Mouse (Mus musculus): ENCODE data around the gene Olfr91. TPM values are rescaled to one million over a fixed set of nuclear protein-coding genes. Genes with fewer than 3 reads are reported as not detected.

Olfr91 gene
- polyA plus RNA-seq, 1 experiment from 2014 or later: not detected

Other genes with a start within 250 kb of the Olfr91 start
- 1.2 and 1.4 TPM in 2 replicates for gene Trim15, start 231.1 kb downstream of the Olfr91 start, polyA plus RNA-seq (2015; fragmentation: Nextera tagmentation; extraction: Ambion mirVana)
- gene Trim10, start 228.7 kb downstream of the Olfr91 start, polyA plus RNA-seq (2015; fragmentation: Nextera tagmentation; extraction: Ambion mirVana): 9.3 and 25.4 TPM in 2 replicates
- gene Trim40, start 208.2 kb downstream of the Olfr91 start, polyA plus RNA-seq (2015; fragmentation: Nextera tagmentation; extraction: Ambion mirVana): 0.06 and 0.08 TPM in 2 replicates
- gene Trim31, start 200.2 kb downstream of the Olfr91 start, polyA plus RNA-seq (2015; fragmentation: Nextera tagmentation; extraction: Ambion mirVana): 9.3 and 11.8 TPM in 2 replicates
- gene Rnf39, start 155.4 kb downstream of the Olfr91 start, polyA plus RNA-seq (2015; fragmentation: Nextera tagmentation; extraction: Ambion mirVana): 0.88 and 2.4 TPM in 2 replicates
- 102 and 116 TPM in 2 replicates for gene Ppp1r11, start 146.5 kb downstream of the Olfr91 start, polyA plus RNA-seq (2015; fragmentation: Nextera tagmentation; extraction: Ambion mirVana)
- gene Znrd1, start 139.7 kb downstream of the Olfr91 start, polyA plus RNA-seq (2015; fragmentation: Nextera tagmentation; extraction: Ambion mirVana): 75.9 and 77.4 TPM in 2 replicates
- gene Znrd1as, start 139.7 kb downstream of the Olfr91 start, polyA plus RNA-seq (2015; fragmentation: Nextera tagmentation; extraction: Ambion mirVana): 5.6 and 6.1 TPM in 2 replicates
- not detected in 2 replicates for gene 2410137M14Rik, start 117.0 kb downstream of the Olfr91 start, polyA plus RNA-seq (2015; fragmentation: Nextera tagmentation; extraction: Ambion mirVana)
- gene H2-M5, start 108.7 kb downstream of the Olfr91 start, polyA plus RNA-seq (2015; fragmentation: Nextera tagmentation; extraction: Ambion mirVana): 0.27 and 0.37 TPM in 2 replicates
- 60.0 and 63.7 TPM in 2 replicates for gene Zfp57, start 97.1 kb downstream of the Olfr91 start, polyA plus RNA-seq (2015; fragmentation: Nextera tagmentation; extraction: Ambion mirVana)
- 0.10 and 0.13 TPM in 2 replicates for gene Mog, start 74.9 kb downstream of the Olfr91 start, polyA plus RNA-seq (2015; fragmentation: Nextera tagmentation; extraction: Ambion mirVana)
- 8.6 and 11.2 TPM in 2 replicates for gene Gabbr1, start 52.3 kb downstream of the Olfr91 start, polyA plus RNA-seq (2015; fragmentation: Nextera tagmentation; extraction: Ambion mirVana)
- gene Olfr90, start 9.8 kb downstream of the Olfr91 start, polyA plus RNA-seq (2015; fragmentation: Nextera tagmentation; extraction: Ambion mirVana): not detected in 2 replicates
- gene Olfr92, start 21.8 kb upstream of the Olfr91 start, polyA plus RNA-seq (2015; fragmentation: Nextera tagmentation; extraction: Ambion mirVana): not detected in 2 replicates
- not detected in 2 replicates for gene Olfr93, start 63.2 kb upstream of the Olfr91 start, polyA plus RNA-seq (2015; fragmentation: Nextera tagmentation; extraction: Ambion mirVana)
- gene Ubd, start 95.6 kb upstream of the Olfr91 start, polyA plus RNA-seq (2015; fragmentation: Nextera tagmentation; extraction: Ambion mirVana): not detected in 2 replicates
- not detected in 2 replicates for gene Olfr94, start 102.7 kb upstream of the Olfr91 start, polyA plus RNA-seq (2015; fragmentation: Nextera tagmentation; extraction: Ambion mirVana)
- not detected in 2 replicates for gene Olfr95, start 114.8 kb upstream of the Olfr91 start, polyA plus RNA-seq (2015; fragmentation: Nextera tagmentation; extraction: Ambion mirVana)
- not detected in 2 replicates for gene Olfr96, start 121.9 kb upstream of the Olfr91 start, polyA plus RNA-seq (2015; fragmentation: Nextera tagmentation; extraction: Ambion mirVana)
- gene Olfr97, start 139.1 kb upstream of the Olfr91 start, polyA plus RNA-seq (2015; fragmentation: Nextera tagmentation; extraction: Ambion mirVana): not detected in 2 replicates
- gene Olfr98, start 165.5 kb upstream of the Olfr91 start, polyA plus RNA-seq (2015; fragmentation: Nextera tagmentation; extraction: Ambion mirVana): not detected in 2 replicates
- 4.2 and 4.9 TPM in 2 replicates for gene H2-M3, start 171.9 kb upstream of the Olfr91 start, polyA plus RNA-seq (2015; fragmentation: Nextera tagmentation; extraction: Ambion mirVana)
- gene Olfr99, start 185.2 kb upstream of the Olfr91 start, polyA plus RNA-seq (2015; fragmentation: Nextera tagmentation; extraction: Ambion mirVana): not detected in 2 replicates
- gene Olfr101, start 206.0 kb upstream of the Olfr91 start, polyA plus RNA-seq (2015; fragmentation: Nextera tagmentation; extraction: Ambion mirVana): not detected in 2 replicates
- not detected in 2 replicates for gene Olfr102, start 218.8 kb upstream of the Olfr91 start, polyA plus RNA-seq (2015; fragmentation: Nextera tagmentation; extraction: Ambion mirVana)
- not detected in 2 replicates for gene Olfr103, start 241.4 kb upstream of the Olfr91 start, polyA plus RNA-seq (2015; fragmentation: Nextera tagmentation; extraction: Ambion mirVana)